Mouse (Mus musculus) splenic B cell, adult 2 months (primary cell): ENCODE measurements around the gene Unc79.

Source experiments
- DNase-seq: peaks from one replicate; pipeline ENCODE4 v3.0.0-alpha.2; 2011; ENCODE audit warnings: low read depth, low spot score
- H3K27me3 ChIP-seq: 2 replicates; pipeline ENCODE4 v1.6.1; 2012; ENCODE audit warnings: mild to moderate bottlenecking, low read length, moderate library complexity, mixed read lengths; ENCODE audit not compliant: control insufficient read depth, poor library complexity, insufficient read depth, severe bottlenecking
- H3K36me3 ChIP-seq: 2 replicates; pipeline ENCODE4 v1.6.1; 2012; ENCODE audit warnings: mild to moderate bottlenecking, low read length, moderate library complexity, mixed read lengths; ENCODE audit not compliant: control insufficient read depth, poor library complexity, insufficient read depth, severe bottlenecking

The Unc79 gene

DNA sequence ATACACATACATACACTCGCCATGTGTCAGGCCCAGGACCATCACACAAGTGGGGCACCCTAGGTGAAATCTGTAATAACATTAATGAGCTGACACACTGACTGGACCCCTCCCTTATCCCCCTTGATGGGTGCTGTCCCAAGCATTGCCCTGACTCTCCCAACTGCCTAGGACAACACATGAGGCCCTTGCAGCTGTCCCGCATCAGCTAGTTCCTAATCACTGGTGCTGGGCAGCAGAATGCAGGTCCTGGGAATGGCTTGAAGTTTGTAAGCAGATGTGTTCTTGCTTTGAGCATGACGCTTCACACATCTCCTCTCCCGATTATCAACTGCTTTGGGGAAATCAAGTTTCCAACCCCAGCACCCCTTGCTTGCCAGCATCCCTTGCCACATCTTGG, 277.5 kb downstream of the Unc79 start:
- DNase-seq = no peak
- H3K27me3 ChIP-seq = no peaks in the 10 kb centered on the region
- H3K36me3 ChIP-seq = no peaks in the 10 kb centered on the region

DNA sequence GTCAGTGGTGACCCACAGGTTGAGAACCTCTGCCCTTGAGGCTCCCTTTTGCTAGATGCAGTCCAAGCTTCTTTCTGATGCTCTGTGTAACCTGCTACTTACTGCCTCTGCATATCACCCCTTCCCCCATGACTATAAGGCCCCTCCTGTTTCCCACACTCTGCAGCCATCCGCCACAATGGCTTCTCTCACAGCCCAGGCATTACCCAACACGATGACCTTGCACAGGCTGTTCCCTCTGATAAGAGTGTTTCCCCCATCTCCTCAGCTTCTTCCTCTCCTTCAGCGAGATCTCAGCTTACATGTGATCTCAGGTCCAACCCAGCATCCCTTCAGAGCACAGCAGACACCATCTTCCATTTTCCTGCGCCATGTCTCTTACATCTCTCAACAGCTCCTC, 280.4 kb downstream of the Unc79 start:
- DNase-seq = no peak
- H3K36me3 ChIP-seq = no peaks in the 10 kb centered on the region
- no peaks in the 10 kb centered on the region for H3K27me3 ChIP-seq
